Mouse (Mus musculus): ENCODE measurements at regions not wholly inside any gene's neighbourhood (a gene's known extent, or its start where the extent isn't known, plus 50 kb on each side); places are given as distances from the start of the nearest gene placed in this dataset.
"Not testable (repeated sequence)": the region's sequence is repeated elsewhere in the genome, so short reads cannot be mapped to it uniquely, and the experiment has no call there.

- DNase-seq; intact Hi-C loops (cut with DNase I): not testable (repeated sequence)
Measured at GRCm38 (mm10) chr2:116526203-116526602, 352.3 kb upstream of the Tmco5 start.

- intact Hi-C loops (cut with DNase I): no loop called here
- DNase-seq: no peak
Measured at GRCm38 (mm10) chr2:116536453-116536852, 342.0 kb upstream of the Tmco5 start.

GRCm38 (mm10) chr2:116559350-116559749 lies 319.1 kb upstream of the Tmco5 start:
- intact Hi-C loops (cut with DNase I): no loop called here
- DNase-seq: no peak

- intact Hi-C loops (cut with DNase I): no loop called here
- no peak for DNase-seq
Measured at GRCm38 (mm10) chr2:116583989-116584388, 294.5 kb upstream of the Tmco5 start.

GRCm38 (mm10) chr2:116586203-116586959 lies 292.1 kb upstream of the Tmco5 start:
- intact Hi-C loops (cut with DNase I): no loop called here
- no peak for DNase-seq

- no peak for DNase-seq
- intact Hi-C loops (cut with DNase I): no loop called here
Measured at GRCm38 (mm10) chr2:116605869-116606268, 272.6 kb upstream of the Tmco5 start.

GRCm38 (mm10) chr2:116639935-116640334 lies 238.6 kb upstream of the Tmco5 start:
- no peak for DNase-seq
- intact Hi-C loops (cut with DNase I): no loop called here

GRCm38 (mm10) chr2:116652106-116652505 lies 226.4 kb upstream of the Tmco5 start:
- intact Hi-C loops (cut with DNase I): no loop called here
- no peak for DNase-seq

- DNase-seq: no peak
- intact Hi-C loops (cut with DNase I): no loop called here
Measured at GRCm38 (mm10) chr2:116685756-116686155, 192.7 kb upstream of the Tmco5 start.

- no peak for DNase-seq
- intact Hi-C loops (cut with DNase I): no loop called here
Measured at GRCm38 (mm10) chr2:116697542-116697941, 180.9 kb upstream of the Tmco5 start.

- intact Hi-C loops (cut with DNase I): no loop called here
- DNase-seq: no peak
Measured at GRCm38 (mm10) chr2:116704705-116705104, 173.8 kb upstream of the Tmco5 start.

- DNase-seq: no peak
- intact Hi-C loops (cut with DNase I): no loop called here
Measured at GRCm38 (mm10) chr2:116709608-116710007, 168.9 kb upstream of the Tmco5 start.

GRCm38 (mm10) chr2:116716529-116717201 lies 161.8 kb upstream of the Tmco5 start:
- intact Hi-C loops (cut with DNase I): no loop called here
- no peak for DNase-seq

- DNase-seq: no peak
- intact Hi-C loops (cut with DNase I): no loop called here
Measured at GRCm38 (mm10) chr2:116718637-116719036, 159.9 kb upstream of the Tmco5 start.

GRCm38 (mm10) chr2:116727591-116727990 lies 150.9 kb upstream of the Tmco5 start:
- DNase-seq: no peak
- intact Hi-C loops (cut with DNase I): no loop called here

- intact Hi-C loops (cut with DNase I): loop anchor here (10.0 kb wide), 1 partner anchor 521 kb away; no protein-coding TSS in a partner anchor
Measured at GRCm38 (mm10) chr2:116735702-116736101, 142.8 kb upstream of the Tmco5 start.

GRCm38 (mm10) chr2:116768459-116769047 lies 109.9 kb upstream of the Tmco5 start:
- intact Hi-C loops (cut with DNase I): no loop called here
- DNase-seq: no peak

More at GRCm38 (mm10) chr2:116735702-116736101, 142.8 kb upstream of the Tmco5 start:
- peak; percentile 51 to 71 for DNase-seq

GRCm38 (mm10) chr2:116769186-116769585 lies 109.3 kb upstream of the Tmco5 start:
- intact Hi-C loops (cut with DNase I): no loop called here
- DNase-seq: peak in 1 of 2 experiments; percentile 4

GRCm38 (mm10) chr2:116772569-116772968 lies 105.9 kb upstream of the Tmco5 start:
- intact Hi-C loops (cut with DNase I): no loop called here

GRCm38 (mm10) chr2:116800141-116800540 lies 78.3 kb upstream of the Tmco5 start:
- DNase-seq: no peak
- intact Hi-C loops (cut with DNase I): no loop called here

More at GRCm38 (mm10) chr2:116772569-116772968, 105.9 kb upstream of the Tmco5 start:
- no peak for DNase-seq

GRCm38 (mm10) chr2:116801578-116801977 lies 76.9 kb upstream of the Tmco5 start:
- intact Hi-C loops (cut with DNase I): no loop called here
- no peak for DNase-seq
